Mouse (Mus musculus): ENCODE data around the gene Atrn.
"Not testable (repeated sequence)": the region's sequence is repeated elsewhere in the genome, so short reads cannot be mapped to it uniquely, and the experiment has no call there.

Atrn gene

GRCm38 (mm10) chr2:131025230-131025629, 118.9 kb downstream of the Atrn start:
- Histone ChIP-seq H3K4me1 (replicated peaks; ENCODE audit: low read depth, low read length) (no peaks in the 10 kb centered on the region), H3K27me3 (ENCODE audit: insufficient read depth, low read length) (no peaks in the 10 kb centered on the region), H3K36me3 (ENCODE audit: insufficient read depth, low read length) (peaks cover 36% of the 10 kb centered on the region), H3K9me3 (ENCODE audit: low read length) (no peaks in the 10 kb centered on the region), H3K4me3 (replicated peaks; ENCODE audit: low read length) (no peak overlapping the region)
- TF ChIP-seq NANOG (IDR thresholded peaks at IDR 0.05; ENCODE audit: borderline replicate concordance, low read length): no peak
- no peak for TF ChIP-seq CTCF (conservative IDR thresholded peaks at IDR 0.05; ENCODE audit: low read length)
- TF ChIP-seq POU5F1 (IDR thresholded peaks at IDR 0.05; ENCODE audit: borderline replicate concordance, low read length): no peak

- TF ChIP-seq POU5F1 (IDR thresholded peaks at IDR 0.05; ENCODE audit: borderline replicate concordance, low read length): no peak
- no peak for TF ChIP-seq CTCF (conservative IDR thresholded peaks at IDR 0.05; ENCODE audit: low read length)
- TF ChIP-seq NANOG (IDR thresholded peaks at IDR 0.05; ENCODE audit: borderline replicate concordance, low read length): no peak
- H3K27me3 ChIP-seq (ENCODE audit: insufficient read depth, low read length): no peaks in the 10 kb centered on the region
Observed at GRCm38 (mm10) chr2:131026941-131027340, 120.6 kb downstream of the Atrn start.

GRCm38 (mm10) chr2:131029065-131029935, 123.0 kb downstream of the Atrn start:
- peaks cover 20% of the 10 kb centered on the region for H3K36me3 ChIP-seq (ENCODE audit: insufficient read depth, low read length)
- H3K4me3 ChIP-seq (replicated peaks; ENCODE audit: low read length): no peak overlapping the region
- no peak for TF ChIP-seq NANOG (IDR thresholded peaks at IDR 0.05; ENCODE audit: borderline replicate concordance, low read length)
- TF ChIP-seq CTCF (conservative IDR thresholded peaks at IDR 0.05; ENCODE audit: low read length): no peak
- no peak for TF ChIP-seq POU5F1 (IDR thresholded peaks at IDR 0.05; ENCODE audit: borderline replicate concordance, low read length)
- no peaks in the 10 kb centered on the region for H3K9me3 ChIP-seq (ENCODE audit: low read length)
- no peaks in the 10 kb centered on the region for H3K4me1 ChIP-seq (replicated peaks; ENCODE audit: low read depth, low read length)
- no peaks in the 10 kb centered on the region for H3K27me3 ChIP-seq (ENCODE audit: insufficient read depth, low read length)

More at GRCm38 (mm10) chr2:131026941-131027340, 120.6 kb downstream of the Atrn start:
- Histone ChIP-seq H3K36me3 (ENCODE audit: insufficient read depth, low read length) (peaks cover 27% of the 10 kb centered on the region), H3K9me3 (ENCODE audit: low read length) (no peaks in the 10 kb centered on the region), H3K4me3 (replicated peaks; ENCODE audit: low read length) (no peak overlapping the region), H3K4me1 (replicated peaks; ENCODE audit: low read depth, low read length) (no peaks in the 10 kb centered on the region)

GRCm38 (mm10) chr2:131030561-131030960, 124.3 kb downstream of the Atrn start:
- Histone ChIP-seq H3K4me3 (replicated peaks; ENCODE audit: low read length) (no peak overlapping the region), H3K4me1 (replicated peaks; ENCODE audit: low read depth, low read length) (no peaks in the 10 kb centered on the region), H3K36me3 (ENCODE audit: insufficient read depth, low read length) (peaks cover 12% of the 10 kb centered on the region), H3K9me3 (ENCODE audit: low read length) (no peaks in the 10 kb centered on the region), H3K27me3 (ENCODE audit: insufficient read depth, low read length) (no peaks in the 10 kb centered on the region)
- TF ChIP-seq NANOG (IDR thresholded peaks at IDR 0.05; ENCODE audit: borderline replicate concordance, low read length) (no peak), CTCF (conservative IDR thresholded peaks at IDR 0.05; ENCODE audit: low read length) (no peak), POU5F1 (IDR thresholded peaks at IDR 0.05; ENCODE audit: borderline replicate concordance, low read length) (no peak)

- no peaks in the 10 kb centered on the region for H3K4me1 ChIP-seq (replicated peaks; ENCODE audit: low read depth, low read length)
- peaks cover 1% of the 10 kb centered on the region; the same call in 1 of the 2 replicates for H3K27me3 ChIP-seq (ENCODE audit: insufficient read depth, low read length)
- TF ChIP-seq NANOG (IDR thresholded peaks at IDR 0.05; ENCODE audit: borderline replicate concordance, low read length) (no peak), CTCF (conservative IDR thresholded peaks at IDR 0.05; ENCODE audit: low read length) (no peak), POU5F1 (IDR thresholded peaks at IDR 0.05; ENCODE audit: borderline replicate concordance, low read length) (no peak)
- H3K36me3 ChIP-seq (ENCODE audit: insufficient read depth, low read length): peaks cover 10% of the 10 kb centered on the region
- H3K9me3 ChIP-seq (ENCODE audit: low read length): no peaks in the 10 kb centered on the region
- no peak overlapping the region for H3K4me3 ChIP-seq (replicated peaks; ENCODE audit: low read length)
Observed at GRCm38 (mm10) chr2:131030998-131031397, 124.7 kb downstream of the Atrn start.

GRCm38 (mm10) chr2:131031406-131031805, 125.1 kb downstream of the Atrn start:
- H3K4me3 ChIP-seq (replicated peaks; ENCODE audit: low read length); H3K4me1 ChIP-seq (replicated peaks; ENCODE audit: low read depth, low read length); H3K9me3 ChIP-seq (ENCODE audit: low read length); H3K36me3 ChIP-seq (ENCODE audit: insufficient read depth, low read length); H3K27me3 ChIP-seq (ENCODE audit: insufficient read depth, low read length): not testable (repeated sequence)

GRCm38 (mm10) chr2:131036343-131036742, 130.0 kb downstream of the Atrn start:
- Histone ChIP-seq H3K9me3 (ENCODE audit: low read length) (no peaks in the 10 kb centered on the region), H3K4me1 (replicated peaks; ENCODE audit: low read depth, low read length) (peaks cover 5% of the 10 kb centered on the region), H3K4me3 (replicated peaks; ENCODE audit: low read length) (no peak overlapping the region), H3K36me3 (ENCODE audit: insufficient read depth, low read length) (no peaks in the 10 kb centered on the region), H3K27me3 (ENCODE audit: insufficient read depth, low read length) (peaks cover 51% of the 10 kb centered on the region)
- TF ChIP-seq POU5F1 (IDR thresholded peaks at IDR 0.05; ENCODE audit: borderline replicate concordance, low read length): no peak
- TF ChIP-seq NANOG (IDR thresholded peaks at IDR 0.05; ENCODE audit: borderline replicate concordance, low read length): no peak
- TF ChIP-seq CTCF (conservative IDR thresholded peaks at IDR 0.05; ENCODE audit: low read length): no peak

GRCm38 (mm10) chr2:131036757-131037156, 130.5 kb downstream of the Atrn start:
- peaks cover 7% of the 10 kb centered on the region for H3K4me1 ChIP-seq (replicated peaks; ENCODE audit: low read depth, low read length)
- no peaks in the 10 kb centered on the region for H3K9me3 ChIP-seq (ENCODE audit: low read length)

More at GRCm38 (mm10) chr2:131036757-131037156, 130.5 kb downstream of the Atrn start:
- Histone ChIP-seq H3K4me3 (replicated peaks; ENCODE audit: low read length) (no peak overlapping the region), H3K27me3 (ENCODE audit: insufficient read depth, low read length) (peaks cover 55% of the 10 kb centered on the region), H3K36me3 (ENCODE audit: insufficient read depth, low read length) (no peaks in the 10 kb centered on the region)
- TF ChIP-seq POU5F1 (IDR thresholded peaks at IDR 0.05; ENCODE audit: borderline replicate concordance, low read length) (no peak), CTCF (conservative IDR thresholded peaks at IDR 0.05; ENCODE audit: low read length) (no peak), NANOG (IDR thresholded peaks at IDR 0.05; ENCODE audit: borderline replicate concordance, low read length) (no peak)

Measured in E14TG2a.4 (cell line).